Comparison of ENCODE assay signal across 9 mouse cellular contexts in genomic region chr7:57508860-57509632, GRCm38 (mm10). TPM values are rescaled to one million over a fixed set of nuclear protein-coding genes. Genes with fewer than 3 reads are reported as not detected.
DNase-seq lines count a peak whose midpoint lies in the region; ATAC-seq and TF ChIP-seq lines count a peak whose summit lies in the region.
"Had no signal": no experiment of that assay in that cellular context is flagged by ENCODE, and none has a peak within 500 bp of the region (broad histone marks: within the 10 kb centered on the region; RNA-seq: fewer than 3 reads in every experiment).

No protein-coding gene starts in this region.

- H3K9ac ChIP-seq in hindbrain, embryonic 12.5 days, result peak overlapping the region; percentile 55
- peak overlapping the region; percentile 32 for H3K9ac ChIP-seq in neural tube, embryonic 11.5 days (ENCODE audit: low read length)

- TF ChIP-seq POLR2A in thymus, adult 2 months (IDR thresholded peaks at IDR 0.05; ENCODE audit: control insufficient read depth, extremely low read depth, insufficient read depth, low read length, poor library complexity), result no peak
- no peak for TF ChIP-seq POLR2A in kidney, adult 2 months (IDR thresholded peaks at IDR 0.05; ENCODE audit: low read depth, low read length)

- H3K9me3 ChIP-seq in hindbrain, embryonic 12.5 days (replicated peaks), result no peaks in the 10 kb centered on the region
- no peaks in the 10 kb centered on the region; the same call in 1 of the 2 replicates for H3K9me3 ChIP-seq in neural tube, embryonic 11.5 days (ENCODE audit: control insufficient read depth, low read length)

- peaks cover 51% of the 10 kb centered on the region for H3K27me3 ChIP-seq in hindbrain, embryonic 12.5 days
- H3K27me3 ChIP-seq in neural tube, embryonic 11.5 days (ENCODE audit: control insufficient read depth, insufficient read depth, low read length), result peaks cover 39% of the 10 kb centered on the region
- H3K27me3 ChIP-seq in thymus, adult 2 months (ENCODE audit: control insufficient read depth, insufficient read depth, low read length), result no peaks in the 10 kb centered on the region
- H3K27me3 ChIP-seq in kidney, adult 2 months (replicated peaks; ENCODE audit: control insufficient read depth, insufficient read depth, low read length), result no peaks in the 10 kb centered on the region

- DNase-seq in kidney, postnatal 4 days, result peak; percentile 6 to 18
- DNase-seq in kidney, postnatal 10 days, result no peak
- DNase-seq in embryo, embryonic 11 days, result peak; percentile 59
- DNase-seq in neural tube, embryonic 11.5 days (ENCODE audit: low spot score), result peak; percentile 54
- DNase-seq in thymus, adult 2 months, result no peak
- no peak for DNase-seq in kidney, adult 2 months
- no peak for DNase-seq in heart, adult 18-20 months

- H3K4me3 ChIP-seq in hindbrain, embryonic 12.5 days, result peak overlapping the region; percentile 57
- H3K4me3 ChIP-seq in neural tube, embryonic 11.5 days (ENCODE audit: low read depth, low read length), result peak overlapping the region; percentile 44
- no peak overlapping the region for H3K4me3 ChIP-seq in thymus, adult 2 months (ENCODE audit: control insufficient read depth, insufficient read depth, low read length)
- H3K4me3 ChIP-seq in kidney, adult 2 months (ENCODE audit: insufficient read depth, low read depth, low read length), result no peak overlapping the region

- no peak overlapping the region for H3K27ac ChIP-seq in hindbrain, embryonic 12.5 days
- no peak overlapping the region for H3K27ac ChIP-seq in neural tube, embryonic 11.5 days (ENCODE audit: low read depth, low read length)
- H3K27ac ChIP-seq in thymus, adult 2 months (ENCODE audit: control insufficient read depth, insufficient read depth, low read length), result no peak overlapping the region
- no peak overlapping the region for H3K27ac ChIP-seq in kidney, adult 2 months (ENCODE audit: insufficient read depth, low read depth, low read length)

- 2% methylated on average over 71 of the region's 72 CpGs for WGBS in hindbrain, embryonic 12.5 days
- 1% methylated on average over 63 of the region's 72 CpGs for WGBS in neural tube, embryonic 11.5 days
- WGBS in thymus, adult 2 months, result 11% methylated on average over 65 of the region's 72 CpGs
- WGBS in kidney, adult 2 months, result 2% methylated on average over 72 of the region's 72 CpGs

- no peak for TF ChIP-seq CTCF in thymus, adult 2 months (IDR thresholded peaks at IDR 0.05; ENCODE audit: borderline replicate concordance, control insufficient read depth, extremely low read depth, insufficient read depth, low read length, poor library complexity)
- TF ChIP-seq CTCF in kidney, adult 2 months (conservative IDR thresholded peaks at IDR 0.05; ENCODE audit: insufficient read depth, insufficient read length, low read depth, low read length), result no peak

- no peaks in the 10 kb centered on the region for H3K36me3 ChIP-seq in hindbrain, embryonic 12.5 days
- no peaks in the 10 kb centered on the region for H3K36me3 ChIP-seq in neural tube, embryonic 11.5 days (ENCODE audit: control insufficient read depth, insufficient read depth, low read length)
- no peaks in the 10 kb centered on the region for H3K36me3 ChIP-seq in thymus, adult 2 months (ENCODE audit: control insufficient read depth, insufficient read depth, low read length)
- H3K36me3 ChIP-seq in kidney, adult 2 months (ENCODE audit: control insufficient read depth, insufficient read depth, low read length), result no peaks in the 10 kb centered on the region

- ATAC-seq in hindbrain, embryonic 12.5 days (ENCODE audit: low FRiP score), result peak; percentile 80
- ATAC-seq in neural tube, embryonic 11.5 days (ENCODE audit: insufficient read depth, low FRiP score, low TSS enrichment), result peak; percentile 70

- peak overlapping the region; percentile 66 for H3K4me2 ChIP-seq in hindbrain, embryonic 12.5 days (replicated peaks)
- peak overlapping the region; percentile 74 for H3K4me2 ChIP-seq in neural tube, embryonic 11.5 days (ENCODE audit: low read depth)

- H3K4me1 ChIP-seq in hindbrain, embryonic 12.5 days, result peaks cover 6% of the 10 kb centered on the region
- H3K4me1 ChIP-seq in neural tube, embryonic 11.5 days (ENCODE audit: control insufficient read depth, insufficient read depth, low read length), result no peaks in the 10 kb centered on the region
- H3K4me1 ChIP-seq in thymus, adult 2 months (replicated peaks; ENCODE audit: control insufficient read depth, insufficient read depth, low read length), result no peaks in the 10 kb centered on the region
- no peaks in the 10 kb centered on the region for H3K4me1 ChIP-seq in kidney, adult 2 months (ENCODE audit: control insufficient read depth, insufficient read depth, low read length)

RNA-seq across cellular contexts. Expression of gene Gabra5, which starts 0.8 kb away (rescaled TPM):
- 1.1 and 1.8 TPM in 2 replicates for polyA plus RNA-seq in hindbrain, embryonic 12.5 days (2016; fragmentation: Nextera tagmentation; extraction: Ambion mirVana)
- 0.64 and 1.4 TPM in 2 replicates for polyA plus RNA-seq in neural tube, embryonic 11.5 days (2014; fragmentation: Nextera tagmentation; extraction: Ambion mirVana)
- polyA plus RNA-seq in thymus, adult 2 months (2012; rRNA removed), result 0.08 TPM in 1 of 2 replicates, not detected in the other
- polyA plus RNA-seq in kidney, adult 2 months (2012; rRNA removed), result 0.05 TPM in 1 of 2 replicates, not detected in the other
- total RNA-seq in heart, adult 18-20 months (2021), result not detected
- total RNA-seq: liver, adult 2 months had no signal
- polyA plus RNA-seq: liver, adult 2 months had no signal

Comparison
In these comparisons a context has a peak if more than half of its experiments do, and no peak if none do; other contexts are left out.
1. DNase-seq: peak in kidney, postnatal 4 days (2 of 2), embryo, embryonic 11 days (single experiment) and neural tube, embryonic 11.5 days (single experiment); none in kidney, postnatal 10 days (single experiment), thymus, adult 2 months (single experiment), kidney, adult 2 months (single experiment) and heart, adult 18-20 months (0 of 2).
2. H3K4me3 ChIP-seq: peak in hindbrain, embryonic 12.5 days (single experiment) and neural tube, embryonic 11.5 days (single experiment); none in thymus, adult 2 months (single experiment) and kidney, adult 2 months (single experiment).